In genomic region chr5:65435363-65435805, GRCm38 (mm10) we compare ENCODE assay signal across 8 mouse cellular contexts. TPM values are rescaled to one million over a fixed set of nuclear protein-coding genes. Genes with fewer than 3 reads are reported as not detected.
A peak's percentile ranks its signal among the peaks of the same experiment; 100 is the strongest.
DNase-seq lines count a peak whose midpoint lies in the region; ATAC-seq and TF ChIP-seq lines count a peak whose summit lies in the region.

No protein-coding gene starts in this region.

- H3K36me3 ChIP-seq in testis, adult 2 months (ENCODE audit: control insufficient read depth, insufficient read depth, low read length) = no peaks in the 10 kb centered on the region
- no peaks in the 10 kb centered on the region for H3K36me3 ChIP-seq in limb, embryonic 11.5 days (ENCODE audit: control insufficient read depth, insufficient read depth, low read length)

- H3K27me3 ChIP-seq in testis, adult 2 months (ENCODE audit: control insufficient read depth, insufficient read depth, low read length) = no peaks in the 10 kb centered on the region
- no peaks in the 10 kb centered on the region for H3K27me3 ChIP-seq in limb, embryonic 11.5 days (ENCODE audit: control insufficient read depth, insufficient read depth, low read length)

- no peaks in the 10 kb centered on the region for H3K9me3 ChIP-seq in limb, embryonic 11.5 days (ENCODE audit: control insufficient read depth, low read length)

- peaks cover 7% of the 10 kb centered on the region for H3K4me1 ChIP-seq in testis, adult 2 months (ENCODE audit: control insufficient read depth, insufficient read depth, low read length)
- H3K4me1 ChIP-seq in limb, embryonic 11.5 days (ENCODE audit: control insufficient read depth, insufficient read depth, low read length) = 0 out of 2 replicates have a peak, but pooled peaks cover 2% of the 10 kb centered on the region
- no peaks in the 10 kb centered on the region for H3K4me1 ChIP-seq in olfactory bulb, adult 2 months (ENCODE audit: control insufficient read depth, insufficient read depth, low read length)

- no peak for ATAC-seq in limb, embryonic 11.5 days (ENCODE audit: insufficient number of reproducible peaks, low FRiP score, low TSS enrichment, low read depth)
- ATAC-seq in inflammation-experienced regulatory T-cells, adult 6 months = no peak

- H3K27ac ChIP-seq in testis, adult 2 months (ENCODE audit: control insufficient read depth, insufficient read depth, low read depth, low read length) = no peak overlapping the region
- H3K27ac ChIP-seq in limb, embryonic 11.5 days (replicated peaks; ENCODE audit: low read depth, low read length) = peak overlapping the region; percentile 16
- H3K27ac ChIP-seq in olfactory bulb, adult 2 months (ENCODE audit: insufficient read depth, low read depth, low read length) = no peak overlapping the region

- under 1% methylated on average over 47 of the region's 47 CpGs for WGBS in limb, embryonic 11.5 days
- WGBS in olfactory bulb, adult 2 months = under 1% methylated on average over 47 of the region's 47 CpGs

- peak overlapping the region; percentile 60 for H3K4me2 ChIP-seq in limb, embryonic 11.5 days (ENCODE audit: low read depth, severe bottlenecking)

- peak overlapping the region; percentile 80 for H3K9ac ChIP-seq in limb, embryonic 11.5 days (ENCODE audit: low read length)

- peak overlapping the region; percentile 91 for H3K4me3 ChIP-seq in testis, adult 2 months (ENCODE audit: control insufficient read depth, low read depth, low read length)
- peak overlapping the region; percentile 81 for H3K4me3 ChIP-seq in limb, embryonic 11.5 days (ENCODE audit: low read depth, low read length)
- H3K4me3 ChIP-seq in olfactory bulb, adult 2 months (ENCODE audit: insufficient read depth, low read depth, low read length) = peak overlapping the region; percentile 88

- TF ChIP-seq POLR2A in testis, adult 2 months (IDR thresholded peaks at IDR 0.05; ENCODE audit: control insufficient read depth, low read depth, low read length) = no peak
- TF ChIP-seq POLR2A in olfactory bulb, adult 2 months (IDR thresholded peaks at IDR 0.05; ENCODE audit: insufficient read depth, low read depth, low read length) = no peak; the same call in none of the 2 replicates

- DNase-seq in embryo, embryonic 10 days (ENCODE audit: low spot score) = peak; percentile 22
- DNase-seq in embryo, embryonic 10.5 days (ENCODE audit: low spot score) = no peak
- DNase-seq in testis, postnatal 10 days (ENCODE audit: low spot score) = no peak
- DNase-seq in limb, embryonic 11.5 days (ENCODE audit: low spot score) = no peak
- DNase-seq in cerebellum, postnatal 4 days (ENCODE audit: low spot score in 2 of 2) = no peak

- no peak for TF ChIP-seq CTCF in testis, adult 2 months (IDR thresholded peaks at IDR 0.05; ENCODE audit: control insufficient read depth, insufficient read depth, insufficient replicate concordance, low read depth, low read length)
- no peak for TF ChIP-seq CTCF in olfactory bulb, adult 2 months (IDR thresholded peaks at IDR 0.05; ENCODE audit: insufficient read depth, low read depth, low read length)

RNA-seq across cellular contexts. Expression of gene Ugdh, which starts 0.4 kb away (rescaled TPM):
- polyA plus RNA-seq in testis, adult 2 months (2012; rRNA removed) = 1.3 TPM in 2 replicates
- polyA plus RNA-seq in limb, embryonic 11.5 days (2014; fragmentation: Nextera tagmentation; extraction: Ambion mirVana) = 100 and 104 TPM in 2 replicates
- polyA plus RNA-seq in olfactory bulb, adult 2 months (2012; ENCODE audit: insufficient read depth, insufficient read length, low replicate concordance, missing spikeins) = not detected in 2 replicates
- polyA plus RNA-seq in inflammation-experienced regulatory T-cells, adult 6 months (2017; shearing (Covaris generic)) = 10 to 100 TPM; 15.4 to 16.6 (median 15.8) TPM

RNA-seq across cellular contexts. Expression of gene Lias, which starts 44.1 kb away (rescaled TPM):
- 29.5 and 32.1 TPM in 2 replicates for polyA plus RNA-seq in testis, adult 2 months (2012; rRNA removed)
- polyA plus RNA-seq in limb, embryonic 11.5 days (2014; fragmentation: Nextera tagmentation; extraction: Ambion mirVana) = 71.2 and 72.9 TPM in 2 replicates
- not detected in 2 replicates for polyA plus RNA-seq in olfactory bulb, adult 2 months (2012; ENCODE audit: insufficient read depth, insufficient read length, low replicate concordance, missing spikeins)
- polyA plus RNA-seq in inflammation-experienced regulatory T-cells, adult 6 months (2017; shearing (Covaris generic)) = 10 to 100 TPM; 33.8 to 46.6 (median 38.1) TPM

RNA-seq across cellular contexts. Expression of gene Rpl9, which starts 44.1 kb away (rescaled TPM):
- 137 and 148 TPM in 2 replicates for polyA plus RNA-seq in testis, adult 2 months (2012; rRNA removed)
- polyA plus RNA-seq in limb, embryonic 11.5 days (2014; fragmentation: Nextera tagmentation; extraction: Ambion mirVana) = 1,100 and 1,120 TPM in 2 replicates
- not detected in 2 replicates for polyA plus RNA-seq in olfactory bulb, adult 2 months (2012; ENCODE audit: insufficient read depth, insufficient read length, low replicate concordance, missing spikeins)
- 1,000 to 10,000 TPM; 1,645 to 3,067 (median 2,326) TPM for polyA plus RNA-seq in inflammation-experienced regulatory T-cells, adult 6 months (2017; shearing (Covaris generic))

RNA-seq across cellular contexts. Expression of gene Gm43552, which starts 57.2 kb away (rescaled TPM):
- not detected in 2 replicates for polyA plus RNA-seq in testis, adult 2 months (2012; rRNA removed)
- polyA plus RNA-seq in limb, embryonic 11.5 days (2014; fragmentation: Nextera tagmentation; extraction: Ambion mirVana) = not detected in 2 replicates
- polyA plus RNA-seq in olfactory bulb, adult 2 months (2012; ENCODE audit: insufficient read depth, insufficient read length, low replicate concordance, missing spikeins) = not detected in 2 replicates
- polyA plus RNA-seq in inflammation-experienced regulatory T-cells, adult 6 months (2017; shearing (Covaris generic)) = not detected
